Mouse (Mus musculus) right cerebral cortex, postnatal 10 days (tissue): ENCODE measurements at regions not wholly inside any gene's neighbourhood (a gene's known extent, or its start where the extent isn't known, plus 50 kb on each side); places are given as distances from the start of the nearest gene placed in this dataset.
"Not testable (repeated sequence)": the region's sequence is repeated elsewhere in the genome, so short reads cannot be mapped to it uniquely, and the experiment has no call there.

Experiments
- DNase-seq, 2 experiments: peaks; one replicate each; pipeline ENCODE4 v3.0.0; 2021; ENCODE audit warnings: low spot score in 2 of 2

DNA sequence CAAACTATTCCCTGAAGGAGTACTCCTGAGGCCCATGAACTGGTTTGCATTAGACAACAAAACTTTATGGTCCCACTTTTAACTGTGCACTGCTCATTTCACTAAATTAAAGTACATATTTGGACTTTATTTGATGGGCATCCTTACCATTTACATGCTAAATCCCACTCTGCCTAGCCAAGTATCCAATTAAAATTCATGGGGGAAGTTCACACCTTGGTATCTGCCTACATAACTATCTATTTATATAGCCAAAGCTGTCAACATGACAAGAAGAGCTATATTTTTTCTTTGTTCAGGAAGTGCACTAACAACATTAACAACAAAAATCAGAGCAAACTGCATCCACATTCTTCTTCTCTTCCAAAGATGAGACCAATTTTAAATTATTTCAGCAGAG is 317.7 kb upstream of the Nwd2 start:
- no peak for DNase-seq

GRCm38 (mm10) chr5:63351108-63351507 is 297.8 kb upstream of the Nwd2 start:
- no peak for DNase-seq

DNA sequence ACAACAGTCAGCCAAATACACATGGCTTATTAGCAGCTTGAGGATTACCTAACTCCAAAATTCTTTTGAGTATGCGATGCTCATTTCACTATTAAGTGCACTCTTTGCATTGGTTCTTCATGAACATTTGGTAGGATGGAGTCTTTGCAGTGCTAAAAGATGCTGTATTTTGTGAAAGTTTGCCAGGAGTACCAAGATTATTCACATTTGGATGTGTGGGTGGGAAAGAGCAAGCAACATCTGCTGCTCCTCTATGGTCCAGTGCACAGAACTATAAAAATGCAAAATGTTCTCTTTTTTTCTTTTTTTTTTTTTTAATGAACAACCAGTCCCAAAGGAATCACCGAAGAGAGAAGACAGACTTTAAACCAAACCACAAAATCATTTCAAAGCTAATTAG is 256.9 kb upstream of the Nwd2 start:
- no peak for DNase-seq

- DNase-seq: no peak
Observed at GRCm38 (mm10) chr5:63397963-63398362, 250.9 kb upstream of the Nwd2 start.

- DNase-seq: no peak
Observed at GRCm38 (mm10) chr5:63430167-63430566, 218.7 kb upstream of the Nwd2 start.

DNA sequence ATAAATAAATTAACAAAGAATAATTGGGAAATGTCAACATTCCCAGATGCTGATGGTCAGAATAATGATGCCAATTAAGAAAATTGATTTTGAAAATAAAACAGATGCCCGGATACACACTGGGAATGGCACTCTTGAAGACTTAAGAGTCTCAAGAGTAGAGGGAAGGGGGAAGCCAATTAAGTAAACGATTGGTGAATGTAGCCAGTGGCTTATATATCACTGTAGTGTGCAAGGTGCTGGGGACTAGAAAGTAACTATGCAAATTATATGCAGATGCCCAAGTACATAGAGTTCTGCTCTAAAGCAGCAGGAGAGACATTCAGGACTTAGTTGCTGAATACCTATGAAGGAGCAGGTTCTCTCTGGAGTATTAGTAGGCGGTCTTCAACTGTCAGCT is 204.5 kb upstream of the Nwd2 start:
- DNase-seq: no peak

- DNase-seq: no peak
Observed at GRCm38 (mm10) chr5:63445171-63445570, 203.7 kb upstream of the Nwd2 start.

DNA sequence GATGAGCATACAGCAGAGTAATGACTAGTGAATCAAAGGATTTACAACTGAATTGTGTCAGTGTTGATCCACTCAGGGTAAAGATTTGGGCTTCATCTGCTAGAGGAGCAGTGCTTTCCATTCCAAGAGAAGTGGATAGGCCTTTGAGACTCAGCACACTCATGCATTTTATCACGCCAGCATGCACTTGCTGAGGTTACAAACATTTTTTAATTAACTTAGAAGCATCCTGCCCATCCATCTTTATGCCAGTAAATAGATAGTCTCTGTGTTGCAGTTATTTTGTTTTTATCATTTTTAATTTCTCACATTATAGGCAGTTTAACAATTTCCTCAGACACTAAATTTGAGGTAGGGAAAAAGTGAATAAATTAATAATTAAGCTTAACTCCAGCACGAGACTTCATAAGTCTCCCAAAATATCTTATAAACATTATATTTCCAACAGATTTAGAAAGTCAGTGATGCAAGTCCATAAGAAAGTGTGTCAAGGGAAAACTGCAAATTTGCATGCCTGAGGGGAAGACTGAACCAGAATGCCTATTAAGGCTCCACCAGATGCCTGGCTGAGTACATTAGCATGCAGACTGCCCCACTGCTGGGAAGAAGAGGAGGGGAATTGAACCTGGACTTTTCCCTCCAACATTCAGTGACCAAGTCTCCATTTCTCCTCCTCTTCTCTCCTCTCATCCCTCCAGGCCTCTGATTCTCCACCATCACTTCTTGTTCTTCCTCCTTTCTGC is 180.2 kb upstream of the Nwd2 start:
- no peak for DNase-seq

GRCm38 (mm10) chr5:63469701-63470100 is 179.2 kb upstream of the Nwd2 start:
- no peak for DNase-seq

DNA sequence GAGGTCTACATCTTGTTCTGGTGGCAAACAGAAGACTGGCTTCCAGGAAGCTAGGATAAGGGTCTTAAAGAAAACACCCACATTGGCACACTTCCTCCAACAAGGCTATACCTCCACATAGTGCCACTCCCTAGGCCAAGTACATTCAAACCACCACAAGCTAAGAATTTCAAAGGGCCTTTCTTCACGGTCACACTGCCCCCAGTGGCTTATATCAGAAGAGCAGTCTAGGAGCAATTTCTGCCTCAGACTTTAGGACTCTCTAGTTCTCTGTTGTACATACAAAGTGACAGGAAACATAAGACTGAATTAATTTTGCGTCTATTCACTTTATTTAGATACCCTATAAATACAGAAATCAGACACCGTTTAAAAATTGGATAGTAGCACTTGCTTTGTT is 175.7 kb upstream of the Nwd2 start:
- DNase-seq: no peak

- no peak for DNase-seq
Observed at GRCm38 (mm10) chr5:63476240-63476973, 172.5 kb upstream of the Nwd2 start.

- DNase-seq: peak; percentile 40 to 67
Observed at GRCm38 (mm10) chr5:63498952-63499351, 149.9 kb upstream of the Nwd2 start.

- peak; percentile 53 to 76 for DNase-seq
Observed at GRCm38 (mm10) chr5:63503056-63503845, 145.7 kb upstream of the Nwd2 start.

DNA sequence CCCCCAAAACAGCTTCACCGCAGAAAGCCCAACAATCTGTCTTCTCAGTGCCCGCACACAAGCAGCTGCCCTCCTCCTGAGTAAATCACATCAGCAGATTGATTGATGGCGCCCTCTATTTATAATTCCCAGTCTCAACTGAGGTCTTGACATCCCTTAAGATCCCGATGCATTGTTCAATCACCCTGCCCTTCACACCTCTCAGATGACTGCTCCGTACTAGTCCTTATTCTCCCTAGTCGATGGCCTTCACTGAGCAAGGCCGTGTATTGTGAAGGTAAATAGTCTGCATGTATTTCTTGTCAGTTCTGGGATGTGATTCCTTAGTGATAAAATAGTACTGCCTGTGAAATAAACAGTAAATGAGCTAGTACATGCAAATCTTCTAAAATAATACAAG is 114.7 kb upstream of the Nwd2 start:
- DNase-seq: no peak

DNA sequence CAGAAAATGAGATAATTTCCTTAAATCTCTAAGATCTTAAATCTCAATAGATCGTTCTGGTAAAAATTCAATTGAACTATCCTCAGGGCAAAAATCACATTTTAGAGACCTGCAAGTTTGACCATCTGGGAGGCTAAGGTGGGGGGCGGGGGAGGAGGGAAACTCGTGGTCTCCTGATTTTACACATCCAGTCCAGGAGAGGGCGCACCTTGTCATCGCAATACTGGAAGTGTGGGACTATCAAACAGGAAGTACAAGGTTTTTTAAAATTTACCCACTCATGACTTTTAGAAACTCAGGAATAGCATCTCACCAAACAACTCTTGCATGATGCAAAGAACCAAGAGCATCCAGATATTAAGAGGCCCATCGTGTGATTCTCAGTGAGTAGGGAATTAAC is 108.4 kb upstream of the Nwd2 start:
- no peak for DNase-seq

- no peak for DNase-seq
Observed at GRCm38 (mm10) chr5:63545482-63545881, 103.4 kb upstream of the Nwd2 start.

GRCm38 (mm10) chr5:63565891-63566290 is 83.0 kb upstream of the Nwd2 start:
- not testable (repeated sequence) for DNase-seq

GRCm38 (mm10) chr5:63575401-63575800 is 73.5 kb upstream of the Nwd2 start:
- DNase-seq: no peak

DNA sequence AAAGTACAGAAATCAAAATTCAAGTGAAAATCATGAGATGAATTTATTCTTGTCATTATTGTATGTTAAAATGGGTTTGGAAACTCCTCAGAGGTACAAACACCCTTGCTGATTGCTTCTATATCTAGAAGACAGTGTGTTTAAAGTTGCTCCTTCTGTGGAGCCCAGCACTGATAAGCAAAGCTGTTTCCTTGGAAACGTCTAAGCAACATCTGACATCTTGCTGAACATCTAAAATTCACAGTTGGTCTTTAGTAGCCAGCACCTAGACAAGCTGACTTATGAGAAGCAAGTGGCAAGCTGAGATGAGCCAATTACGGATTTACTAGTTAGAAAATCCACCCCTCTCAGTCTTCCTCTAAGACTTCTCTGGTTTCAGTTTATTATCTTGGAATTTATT is 69.5 kb upstream of the Nwd2 start:
- peak in 1 of 2 experiments; percentile 57 for DNase-seq

DNA sequence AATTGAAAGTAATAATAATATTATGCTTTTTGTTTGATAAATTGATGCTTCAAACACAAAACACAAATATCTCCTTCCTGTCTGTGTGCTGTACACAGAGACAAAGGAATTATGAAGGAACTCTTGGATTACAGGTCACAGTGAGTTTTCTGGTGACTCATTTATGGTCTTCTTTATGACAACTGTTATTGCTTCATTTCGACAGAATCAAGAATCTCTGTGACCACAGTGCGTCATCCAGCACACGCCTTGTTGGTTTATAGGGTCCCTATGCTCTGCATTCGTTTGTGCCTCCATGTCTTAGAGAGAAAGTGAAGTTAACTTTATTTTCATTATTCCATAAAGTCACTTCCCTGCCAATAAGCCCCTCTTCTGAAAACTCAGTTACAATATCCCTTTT is 61.9 kb upstream of the Nwd2 start:
- DNase-seq: no peak

GRCm38 (mm10) chr5:63587855-63588254 is 61.0 kb upstream of the Nwd2 start:
- DNase-seq: no peak
